Mouse (Mus musculus) spleen, adult 18-20 months (tissue): ENCODE measurements around the gene Ppp1r13l.

Experiments used
- DNase-seq, 2 experiments: peaks; one replicate each; pipeline ENCODE4 v3.0.0; 2022; ENCODE audit warnings: mixed read lengths in 2 of 2

Ppp1r13l gene

GRCm38 (mm10) chr7:19338060-19338459, 21.5 kb upstream of the Ppp1r13l start:
- no peak for DNase-seq

GRCm38 (mm10) chr7:19338596-19338995, 21.0 kb upstream of the Ppp1r13l start:
- DNase-seq = no peak

DNA sequence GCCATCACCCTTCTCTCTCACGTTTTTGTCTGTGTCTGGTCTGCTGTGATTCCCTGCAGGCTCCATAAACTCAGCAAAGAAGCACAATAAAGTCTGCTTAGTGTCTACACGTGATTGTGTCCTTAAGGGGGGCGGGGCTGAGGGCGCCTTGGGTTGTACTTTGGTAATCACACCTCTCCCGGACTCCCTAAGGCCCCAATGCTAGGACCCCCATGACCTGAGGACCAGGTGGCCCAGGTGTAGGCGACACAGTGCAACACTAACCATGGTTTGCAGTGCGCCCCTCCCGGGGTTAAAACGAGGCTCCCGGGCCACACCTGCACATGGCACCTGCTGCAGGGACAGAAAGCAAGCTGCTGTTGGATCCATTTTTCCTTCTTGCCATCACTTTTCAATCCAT, 18.3 kb upstream of the Ppp1r13l start:
- no peak for DNase-seq

DNA sequence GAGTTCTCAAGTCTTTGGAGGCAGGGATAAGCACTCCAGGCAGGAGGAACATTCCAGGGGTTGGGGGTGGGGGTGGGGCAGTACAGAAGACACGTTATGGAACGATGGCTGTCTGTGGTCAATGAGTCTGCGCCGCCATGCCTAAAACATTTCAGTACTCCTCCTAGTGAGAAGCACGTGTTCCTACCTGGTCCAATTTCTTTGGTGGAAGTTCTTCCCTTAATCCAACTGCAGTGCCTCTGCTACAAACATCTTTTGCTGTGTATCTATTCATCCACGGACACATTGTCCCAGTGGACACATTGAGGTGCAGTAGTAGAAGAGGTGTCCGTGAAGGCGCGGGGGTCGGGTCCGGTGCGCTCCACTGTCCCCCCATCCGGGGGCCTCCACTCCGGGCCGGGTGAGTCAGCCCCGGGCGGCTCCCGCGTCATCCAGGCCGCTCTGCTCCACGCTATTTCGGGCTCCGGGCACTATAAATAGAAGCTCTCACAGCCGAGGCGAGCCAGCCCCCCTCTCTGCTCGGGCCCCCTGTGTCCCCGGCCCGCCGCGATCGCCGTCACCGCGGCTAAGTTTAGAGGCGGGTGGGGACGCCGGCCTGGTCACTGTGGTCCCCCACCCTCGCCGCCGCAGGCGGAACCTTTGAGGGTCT, 17.7 kb upstream of the Ppp1r13l start:
- no peak for DNase-seq

DNA sequence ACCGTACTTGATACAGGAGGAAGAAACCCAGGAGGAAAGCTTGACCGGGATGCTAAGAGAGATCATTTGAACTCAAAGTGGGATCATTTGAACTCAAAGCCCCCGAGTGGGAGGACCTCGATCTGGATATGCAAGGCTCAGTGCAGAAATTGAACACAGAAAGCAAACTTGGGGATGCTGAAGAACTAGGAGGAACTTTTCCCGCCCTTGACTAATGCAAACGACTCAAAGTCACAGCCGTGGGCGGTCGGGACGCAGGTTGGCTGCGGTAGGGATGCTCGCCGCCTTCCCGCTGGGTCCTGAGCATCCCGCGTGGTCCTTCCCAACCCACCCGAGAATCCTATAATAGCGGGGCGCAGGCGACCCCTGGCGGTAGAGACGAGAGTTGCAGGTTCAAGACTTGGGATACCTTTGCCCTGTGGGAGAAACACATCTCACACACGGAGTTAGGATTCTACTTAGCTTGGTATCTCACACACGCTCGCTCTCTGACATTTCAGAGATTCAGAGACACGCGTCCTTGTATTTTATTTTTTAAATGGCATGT, 17.0 kb upstream of the Ppp1r13l start:
- DNase-seq = peak; percentile 64 to 86

GRCm38 (mm10) chr7:19343210-19343808, 16.2 kb upstream of the Ppp1r13l start:
- peak; percentile 54 to 68 for DNase-seq

DNA sequence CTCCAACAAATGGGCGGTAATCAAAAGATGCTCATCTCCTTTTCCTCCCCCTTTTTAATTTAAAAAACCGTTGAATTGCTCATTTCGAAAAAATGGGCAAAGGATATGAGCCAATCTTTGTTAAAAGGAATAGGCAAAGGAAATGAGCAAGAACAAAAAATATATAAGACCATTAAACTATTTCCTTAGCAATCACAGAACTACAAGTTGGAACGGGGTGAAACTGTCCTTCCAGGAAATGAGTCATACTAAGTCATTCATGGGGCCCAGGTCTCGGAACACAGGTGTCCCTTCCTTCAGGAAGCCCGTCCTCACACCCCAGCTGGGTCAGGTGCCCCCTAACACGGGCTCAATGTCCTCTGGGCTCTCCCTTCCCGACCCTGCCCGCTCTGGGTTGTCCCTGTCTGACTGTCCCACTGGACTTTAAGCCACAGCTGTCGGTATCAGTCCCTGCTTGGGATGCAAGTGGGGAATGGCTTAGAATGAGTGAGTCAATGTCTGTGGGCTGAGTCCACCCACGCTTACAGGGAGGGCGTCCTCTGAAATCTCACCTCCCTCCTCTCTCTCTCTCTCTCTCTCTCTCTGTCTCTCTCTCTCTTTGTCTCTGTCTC, 15.2 kb upstream of the Ppp1r13l start, which contains the start of gene Ercc1:
Ercc1 (plus strand) TSS at position 542 of the 611 bp plus-strand sequence.
- DNase-seq = no peak

DNA sequence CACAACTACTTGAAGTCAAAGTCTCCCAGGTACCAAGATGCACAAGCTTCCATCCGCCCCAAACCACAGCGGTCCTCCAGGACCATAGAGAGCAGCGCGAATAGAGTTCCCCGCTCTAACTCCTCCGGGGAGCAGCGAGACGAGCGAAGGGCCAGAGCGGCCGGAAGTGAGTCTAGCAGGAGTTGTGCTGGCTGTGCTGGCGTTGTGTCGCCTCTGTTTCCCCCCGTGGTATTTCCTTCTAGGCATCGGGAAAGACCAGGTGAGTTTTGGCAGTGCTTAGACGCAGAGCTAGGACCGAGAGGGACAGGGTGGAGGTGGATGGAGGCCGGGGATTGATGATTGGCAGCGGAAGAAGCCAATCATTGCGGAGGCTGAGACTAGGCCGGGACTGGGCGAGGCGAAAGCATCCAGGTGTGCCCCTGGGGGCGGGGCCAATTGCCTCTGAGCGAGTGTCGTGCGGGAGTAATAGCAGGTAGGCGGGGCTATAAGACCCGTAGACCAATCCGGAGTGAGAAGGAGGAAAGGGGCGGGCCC, 14.5 kb upstream of the Ppp1r13l start:
- peak; percentile 96 to 97 for DNase-seq

GRCm38 (mm10) chr7:19349188-19349915, 10.2 kb upstream of the Ppp1r13l start:
- DNase-seq = no peak

GRCm38 (mm10) chr7:19350221-19350620, 9.3 kb upstream of the Ppp1r13l start:
- DNase-seq = no peak

DNA sequence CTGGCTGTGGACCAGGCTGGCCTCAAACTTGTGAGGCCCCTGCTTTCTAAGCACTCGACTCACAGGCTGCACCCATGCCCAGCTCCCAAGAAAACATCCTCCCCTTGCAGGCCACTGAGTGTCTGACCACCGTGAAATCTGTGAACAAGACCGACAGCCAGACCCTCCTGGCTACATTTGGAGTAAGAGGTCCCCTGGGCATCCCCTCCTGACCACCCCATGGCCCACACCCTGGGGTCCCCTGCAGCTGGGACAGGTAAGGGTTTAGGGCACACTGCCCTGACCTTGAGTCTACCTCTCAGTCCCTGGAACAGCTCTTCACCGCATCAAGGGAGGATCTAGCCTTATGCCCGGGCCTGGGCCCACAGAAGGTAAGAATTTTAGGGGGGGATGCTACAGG, 4.6 kb upstream of the Ppp1r13l start:
- no peak for DNase-seq

DNA sequence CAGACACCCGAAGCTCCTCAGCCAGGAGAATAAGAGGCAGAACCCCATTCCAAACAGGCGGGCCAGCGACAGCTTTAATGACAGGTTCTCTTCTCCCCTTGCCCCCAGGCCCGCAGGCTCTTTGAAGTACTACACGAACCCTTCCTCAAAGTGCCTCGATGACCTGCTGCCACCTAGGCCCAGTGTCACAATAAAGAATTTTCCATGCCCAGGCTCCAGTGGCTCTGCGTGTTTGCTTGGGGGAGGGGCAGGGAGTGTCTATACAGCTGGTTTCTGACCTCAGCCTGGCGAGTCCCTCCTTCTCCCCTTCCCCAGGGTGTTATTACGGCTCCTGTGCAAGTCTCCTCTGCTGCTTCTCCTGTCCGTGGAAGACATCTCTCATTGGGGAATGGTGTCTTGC, 3.2 kb upstream of the Ppp1r13l start:
- DNase-seq = no peak

DNA sequence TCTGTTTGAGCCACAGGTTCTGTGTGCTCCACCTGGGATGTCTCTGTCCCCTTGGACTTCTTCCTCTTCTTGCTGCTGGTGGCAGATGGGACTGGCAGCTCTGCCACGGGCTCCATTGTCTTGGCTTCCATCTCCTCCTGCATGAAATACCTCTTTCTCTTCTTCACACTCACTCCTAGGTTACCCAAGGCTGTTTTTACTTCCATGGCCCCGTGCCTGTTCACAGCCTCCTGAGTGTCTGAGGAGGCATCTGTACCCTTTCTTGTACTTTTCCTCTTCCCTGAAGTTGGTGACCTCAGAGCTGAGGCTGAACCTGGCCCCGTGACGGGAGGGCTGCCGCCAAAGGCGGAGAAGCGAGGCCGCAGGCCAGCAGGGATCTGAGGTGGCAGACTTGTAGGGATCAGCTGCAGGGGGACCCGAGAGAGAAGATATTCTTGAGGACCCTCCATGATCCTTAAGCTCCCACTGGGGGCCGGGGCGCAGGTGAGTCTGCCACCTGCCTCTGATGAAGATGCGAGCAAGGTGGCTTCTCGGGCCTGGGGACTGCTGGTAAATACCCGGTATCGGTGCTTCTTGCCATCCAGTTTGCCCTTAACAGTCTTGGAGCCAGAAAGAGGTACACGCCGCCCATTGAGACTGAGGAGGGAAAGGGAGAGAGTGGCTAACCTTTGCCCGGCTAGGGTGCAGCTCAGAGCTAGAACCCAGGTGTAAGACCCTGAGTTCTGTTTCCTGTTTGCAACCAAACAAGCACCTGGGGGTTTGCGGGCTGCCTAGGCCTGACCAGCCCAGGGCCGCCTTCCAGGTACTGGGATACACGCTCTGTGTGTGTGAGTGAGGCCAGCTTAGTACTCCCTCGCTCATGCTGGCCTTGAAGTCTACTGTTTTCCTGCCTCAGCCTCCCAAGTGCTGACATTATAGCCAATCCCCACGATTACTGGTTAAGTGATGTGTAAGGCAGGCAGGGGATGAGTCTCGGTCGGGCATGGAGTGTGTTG, 1.9 kb upstream of the Ppp1r13l start:
- DNase-seq = no peak

- no peak for DNase-seq
These were observed 915 bp upstream of the Ppp1r13l start for GRCm38 (mm10) chr7:19358634-19359033.

DNA sequence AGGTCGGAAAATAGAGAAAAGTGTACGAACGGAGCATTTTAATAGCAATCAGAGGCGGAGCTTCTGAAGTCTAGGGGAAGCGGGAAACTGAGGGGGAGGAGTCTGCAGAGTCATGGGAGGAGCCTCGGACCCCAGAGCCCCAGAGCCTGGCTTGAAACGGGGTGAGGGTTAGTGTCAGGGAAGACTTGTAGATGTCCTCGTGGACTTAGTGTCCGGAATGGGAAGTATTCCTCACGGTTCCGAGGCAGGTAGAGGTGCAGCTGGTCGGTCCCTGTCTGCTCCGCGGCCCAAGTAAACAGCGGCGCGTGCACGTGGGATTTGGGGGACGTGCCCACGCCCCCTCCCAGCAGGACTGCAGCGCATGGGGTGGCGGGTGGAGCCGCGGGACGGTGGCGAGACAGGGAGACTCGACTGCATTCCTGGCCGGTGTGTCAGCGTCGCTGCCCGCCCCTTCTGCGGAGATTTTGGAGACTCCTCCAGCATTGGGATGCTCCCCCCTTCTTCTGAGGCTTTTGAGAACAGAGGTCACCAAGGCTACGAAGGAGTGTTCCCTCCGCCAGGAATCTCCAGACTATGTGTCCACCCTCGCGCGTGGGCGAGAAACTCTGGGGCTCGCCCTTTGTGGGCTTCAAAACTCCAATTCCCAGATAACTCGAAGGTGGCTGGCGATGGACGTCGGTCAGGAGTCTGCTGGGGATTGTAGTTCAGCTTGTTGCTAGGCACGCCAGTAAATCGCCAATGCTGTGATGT, 518 bp downstream of the Ppp1r13l start:
- peak; percentile 46 to 70 for DNase-seq

DNA sequence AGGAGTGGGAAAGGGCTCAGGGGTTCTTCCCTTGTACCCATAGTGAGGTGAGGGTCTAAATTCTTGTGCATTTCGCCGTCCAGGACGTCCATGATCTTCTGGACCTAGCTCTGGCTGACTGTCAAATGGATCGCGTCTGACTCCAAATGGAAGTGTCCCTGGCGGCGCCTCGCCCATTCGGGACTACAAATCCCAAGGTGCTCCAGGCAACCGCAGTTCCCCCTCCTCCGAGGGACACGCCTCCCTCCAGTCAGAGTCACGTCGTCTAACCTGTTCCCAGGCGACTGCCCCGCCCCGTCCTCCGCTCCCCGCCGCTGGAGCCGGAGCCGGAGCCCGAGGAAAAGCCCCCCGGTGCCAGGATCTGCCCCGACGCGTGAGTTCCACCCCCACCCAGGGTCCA, 1.4 kb downstream of the Ppp1r13l start:
- peak; percentile 58 to 63 for DNase-seq

DNA sequence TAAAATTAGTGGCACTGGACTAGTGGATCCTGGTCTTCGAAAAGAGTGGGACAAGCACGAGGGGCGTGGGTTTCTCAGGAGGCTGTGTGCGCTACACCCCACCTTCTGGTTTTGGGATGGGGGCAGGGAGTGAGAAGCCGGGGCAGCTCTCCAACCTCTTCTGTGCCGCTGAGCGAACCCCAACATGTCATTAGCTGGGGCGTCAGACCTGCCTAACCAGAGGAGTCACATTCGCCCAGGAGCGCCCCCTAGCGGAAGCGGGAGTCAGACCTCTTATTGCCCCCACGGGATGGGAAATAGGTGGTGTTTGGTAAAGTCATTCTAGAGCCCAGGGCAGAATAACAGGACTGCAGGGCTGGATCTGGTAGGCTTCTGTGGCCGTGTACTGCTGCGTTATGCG, 2.2 kb downstream of the Ppp1r13l start:
- DNase-seq = peak; percentile 57 to 79

DNA sequence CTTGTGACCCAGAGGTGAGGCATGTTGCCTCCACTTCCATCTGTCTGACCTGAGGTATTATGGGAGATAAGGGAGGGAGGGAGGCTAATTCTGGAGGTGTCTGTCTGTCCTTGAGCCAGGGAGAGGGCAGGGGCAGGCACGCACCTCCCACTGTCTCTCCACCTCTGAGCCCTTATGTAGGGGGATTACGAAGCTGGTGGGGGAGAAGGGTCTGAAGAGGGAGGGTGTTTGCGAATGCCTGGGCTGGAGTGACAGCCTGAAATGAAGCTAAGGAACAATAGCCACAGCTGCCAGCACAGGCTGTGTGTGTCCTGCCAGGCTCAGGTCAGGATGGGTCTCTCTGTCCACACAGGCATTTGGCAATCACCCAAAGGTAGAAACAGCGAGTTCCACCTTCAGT, 2.7 kb downstream of the Ppp1r13l start:
- DNase-seq = no peak

- peak; percentile 59 to 76 for DNase-seq
These were observed 4.3 kb downstream of the Ppp1r13l start for GRCm38 (mm10) chr7:19363881-19364280.

- DNase-seq = no peak
These were observed 5.8 kb downstream of the Ppp1r13l start for GRCm38 (mm10) chr7:19365376-19365775.

GRCm38 (mm10) chr7:19368380-19368779, 8.8 kb downstream of the Ppp1r13l start:
- DNase-seq = no peak
